Mouse (Mus musculus): ENCODE results near the gene Rps15. TPM values are rescaled to one million over a fixed set of nuclear protein-coding genes. Genes with fewer than 3 reads are reported as not detected.

Gene Rps15
- total RNA-seq, 1 experiment: 2,505 TPM

DNA sequence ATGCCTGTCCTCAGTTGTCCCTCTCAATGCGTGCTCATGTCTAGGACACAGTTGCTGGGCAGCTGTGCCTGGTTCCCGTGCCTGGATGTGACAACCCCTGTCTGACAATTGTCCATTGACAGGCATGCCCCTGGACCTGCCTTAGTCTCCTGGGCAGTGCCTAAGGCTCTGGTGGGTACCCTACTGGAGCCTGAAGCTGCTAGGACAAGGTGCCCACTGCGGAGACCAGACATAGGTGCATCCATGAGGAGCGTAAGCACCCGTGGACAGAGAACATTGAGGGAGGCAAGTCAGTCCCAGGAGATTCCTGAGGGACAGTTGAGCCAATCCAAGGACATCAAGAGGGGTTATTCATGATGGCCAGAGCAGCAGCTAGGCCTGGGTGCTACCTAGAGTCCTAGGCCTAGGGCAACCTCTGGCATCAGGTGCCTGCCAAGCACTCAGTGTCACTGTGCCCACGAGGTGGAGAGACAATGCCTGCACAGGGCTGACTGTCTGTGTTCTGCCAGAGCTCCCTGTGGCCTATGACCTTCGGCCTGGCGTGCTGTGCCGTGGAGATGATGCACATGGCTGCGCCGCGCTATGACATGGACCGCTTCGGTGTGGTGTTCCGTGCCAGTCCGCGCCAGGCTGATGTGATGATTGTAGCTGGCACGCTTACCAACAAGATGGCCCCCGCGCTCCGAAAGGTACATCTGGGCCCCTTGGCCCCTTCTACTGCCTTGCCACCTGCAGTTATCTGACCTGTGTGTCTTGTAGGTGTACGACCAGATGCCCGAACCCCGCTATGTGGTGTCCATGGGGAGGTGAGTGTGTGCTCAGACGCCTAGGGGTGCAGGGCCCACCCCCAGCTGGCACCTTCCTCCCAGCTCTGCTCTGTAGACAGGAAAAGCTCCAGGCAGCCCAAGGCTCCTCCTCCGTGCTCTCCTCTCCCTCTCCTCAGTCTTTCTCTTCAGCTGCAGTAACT, 37.6 kb upstream of the Rps15 start:
- TF ChIP-seq HCFC1 (IDR thresholded peaks at IDR 0.05; ENCODE audit: borderline replicate concordance, insufficient read depth, low read length) (no peak), ZNF384 (IDR thresholded peaks at IDR 0.05; ENCODE audit: low read depth, low read length) (no peak), CHD2 (IDR thresholded peaks at IDR 0.05; ENCODE audit: low read depth, low read length) (no peak), ZC3H11A (IDR thresholded peaks at IDR 0.05; ENCODE audit: borderline replicate concordance, low read depth, low read length) (no peak), MAFK (IDR thresholded peaks at IDR 0.05; ENCODE audit: insufficient read depth, low read depth, low read length) (no peak)
- Histone ChIP-seq H3K9ac (ENCODE audit: insufficient read depth, low read depth, low read length, poor library complexity, severe bottlenecking) (no peak overlapping the region), H3K9me3 (ENCODE audit: control insufficient read depth, insufficient read depth, low read depth, low read length) (no peaks in the 10 kb centered on the region), H3K4me3 (ENCODE audit: insufficient read depth in 1 of 2, low read depth in 1 of 2, low read length in 2 of 2, poor library complexity in 1 of 2, severe bottlenecking in 1 of 2) (no peak overlapping the region), H3K27ac (ENCODE audit: insufficient read depth, low read depth, low read length, poor library complexity, severe bottlenecking) (0 out of 2 replicates have a peak overlapping the region, but pooled peaks have one; percentile 15), H3K4me1 (ENCODE audit: control insufficient read depth in 2 of 2, insufficient read depth in 2 of 2, low read length in 2 of 2, poor library complexity in 1 of 2) (peaks cover 0 to 11% of the 10 kb centered on the region in 2 experiments; a peak in 2 of 4 replicates), H3K36me3 (ENCODE audit: control insufficient read depth, insufficient read depth, low read length, poor library complexity, severe bottlenecking) (peaks cover 53% of the 10 kb centered on the region)
- DNase-seq (ENCODE audit: low read depth, low spot score): no peak
- in situ Hi-C loops (cut with MboI; ENCODE audit: low sequenced_read_pairs in 2 of 2, unreplicated experiment in 2 of 2): no loop called here

DNA sequence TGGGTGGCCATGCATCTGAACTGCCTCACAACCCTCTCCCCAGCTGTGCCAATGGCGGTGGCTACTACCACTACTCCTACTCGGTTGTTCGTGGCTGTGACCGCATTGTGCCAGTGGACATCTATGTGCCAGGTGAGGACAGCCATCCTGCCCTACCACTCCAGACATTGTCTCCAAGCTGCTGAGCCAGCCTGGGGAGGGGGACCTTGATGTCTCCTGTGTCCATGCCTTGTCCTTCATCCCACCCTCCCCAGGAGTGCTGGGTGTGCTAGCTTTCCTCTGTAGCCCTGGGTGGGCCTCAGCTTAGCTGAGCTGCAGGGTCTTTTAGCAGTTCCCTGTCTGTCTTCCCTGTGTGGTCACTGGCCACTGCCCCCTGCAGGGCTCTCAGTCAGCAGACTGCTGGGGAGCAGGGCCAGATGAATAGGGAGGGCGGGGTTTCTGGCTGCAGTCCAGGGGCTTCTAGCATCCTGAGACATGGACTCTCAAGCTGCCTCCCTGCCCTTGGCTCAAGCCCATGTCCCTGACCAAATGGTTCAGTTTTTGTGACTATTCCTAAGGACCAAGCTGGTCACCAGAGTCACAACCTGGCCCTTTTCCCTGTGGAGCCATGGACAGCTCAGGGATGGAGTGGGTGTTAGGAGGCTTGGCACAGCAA, 36.2 kb upstream of the Rps15 start:
- no peak overlapping the region for H3K27ac ChIP-seq (ENCODE audit: insufficient read depth, low read depth, low read length, poor library complexity, severe bottlenecking)
- TF ChIP-seq CHD2 (IDR thresholded peaks at IDR 0.05; ENCODE audit: low read depth, low read length): no peak
- TF ChIP-seq MAFK (IDR thresholded peaks at IDR 0.05; ENCODE audit: insufficient read depth, low read depth, low read length): no peak
- TF ChIP-seq ZC3H11A (IDR thresholded peaks at IDR 0.05; ENCODE audit: borderline replicate concordance, low read depth, low read length): no peak
- TF ChIP-seq HCFC1 (IDR thresholded peaks at IDR 0.05; ENCODE audit: borderline replicate concordance, insufficient read depth, low read length): no peak
- TF ChIP-seq ZNF384 (IDR thresholded peaks at IDR 0.05; ENCODE audit: low read depth, low read length): no peak
- H3K9ac ChIP-seq (ENCODE audit: insufficient read depth, low read depth, low read length, poor library complexity, severe bottlenecking): no peak overlapping the region
- no peak overlapping the region for H3K4me3 ChIP-seq (ENCODE audit: insufficient read depth in 1 of 2, low read depth in 1 of 2, low read length in 2 of 2, poor library complexity in 1 of 2, severe bottlenecking in 1 of 2)
- in situ Hi-C loops (cut with MboI; ENCODE audit: low sequenced_read_pairs in 2 of 2, unreplicated experiment in 2 of 2): no loop called here
- H3K4me1 ChIP-seq (ENCODE audit: control insufficient read depth in 2 of 2, insufficient read depth in 2 of 2, low read length in 2 of 2, poor library complexity in 1 of 2): peaks cover 0 to 12% of the 10 kb centered on the region in 2 experiments; a peak in 2 of 4 replicates
- H3K36me3 ChIP-seq (ENCODE audit: control insufficient read depth, insufficient read depth, low read length, poor library complexity, severe bottlenecking): peaks cover 53% of the 10 kb centered on the region
- no peak for DNase-seq (ENCODE audit: low read depth, low spot score)
- H3K9me3 ChIP-seq (ENCODE audit: control insufficient read depth, insufficient read depth, low read depth, low read length): no peaks in the 10 kb centered on the region

GRCm38 (mm10) chr10:80257936-80258335, 34.3 kb upstream of the Rps15 start:
- DNase-seq (ENCODE audit: low read depth, low spot score): no peak
- H3K9ac ChIP-seq (ENCODE audit: insufficient read depth, low read depth, low read length, poor library complexity, severe bottlenecking): no peak overlapping the region
- no peak for TF ChIP-seq ZC3H11A (IDR thresholded peaks at IDR 0.05; ENCODE audit: borderline replicate concordance, low read depth, low read length)
- TF ChIP-seq HCFC1 (IDR thresholded peaks at IDR 0.05; ENCODE audit: borderline replicate concordance, insufficient read depth, low read length): no peak
- no peak for TF ChIP-seq ZNF384 (IDR thresholded peaks at IDR 0.05; ENCODE audit: low read depth, low read length)
- in situ Hi-C loops (cut with MboI; ENCODE audit: low sequenced_read_pairs in 2 of 2, unreplicated experiment in 2 of 2): no loop called here
- no peak overlapping the region for H3K27ac ChIP-seq (ENCODE audit: insufficient read depth, low read depth, low read length, poor library complexity, severe bottlenecking)
- H3K4me1 ChIP-seq (ENCODE audit: control insufficient read depth in 2 of 2, insufficient read depth in 2 of 2, low read length in 2 of 2, poor library complexity in 1 of 2): peaks cover 0 to 14% of the 10 kb centered on the region in 2 experiments; a peak in 2 of 4 replicates
- peaks cover 47% of the 10 kb centered on the region for H3K36me3 ChIP-seq (ENCODE audit: control insufficient read depth, insufficient read depth, low read length, poor library complexity, severe bottlenecking)
- H3K9me3 ChIP-seq (ENCODE audit: control insufficient read depth, insufficient read depth, low read depth, low read length): no peaks in the 10 kb centered on the region
- H3K4me3 ChIP-seq (ENCODE audit: insufficient read depth in 1 of 2, low read depth in 1 of 2, low read length in 2 of 2, poor library complexity in 1 of 2, severe bottlenecking in 1 of 2): no peak overlapping the region

- H3K36me3 ChIP-seq (ENCODE audit: control insufficient read depth, insufficient read depth, low read length, poor library complexity, severe bottlenecking): peaks cover 46% of the 10 kb centered on the region
- peaks cover 0 to 14% of the 10 kb centered on the region in 2 experiments; a peak in 2 of 4 replicates for H3K4me1 ChIP-seq (ENCODE audit: control insufficient read depth in 2 of 2, insufficient read depth in 2 of 2, low read length in 2 of 2, poor library complexity in 1 of 2)
- DNase-seq (ENCODE audit: low read depth, low spot score): no peak
- in situ Hi-C loops (cut with MboI; ENCODE audit: low sequenced_read_pairs in 2 of 2, unreplicated experiment in 2 of 2): no loop called here
- TF ChIP-seq HCFC1 (IDR thresholded peaks at IDR 0.05; ENCODE audit: borderline replicate concordance, insufficient read depth, low read length) (no peak), ZNF384 (IDR thresholded peaks at IDR 0.05; ENCODE audit: low read depth, low read length) (no peak), ZC3H11A (IDR thresholded peaks at IDR 0.05; ENCODE audit: borderline replicate concordance, low read depth, low read length) (no peak), CHD2 (IDR thresholded peaks at IDR 0.05; ENCODE audit: low read depth, low read length) (no peak), MAFK (IDR thresholded peaks at IDR 0.05; ENCODE audit: insufficient read depth, low read depth, low read length) (no peak)
- H3K4me3 ChIP-seq (ENCODE audit: insufficient read depth in 1 of 2, low read depth in 1 of 2, low read length in 2 of 2, poor library complexity in 1 of 2, severe bottlenecking in 1 of 2): no peak overlapping the region
- no peak overlapping the region for H3K27ac ChIP-seq (ENCODE audit: insufficient read depth, low read depth, low read length, poor library complexity, severe bottlenecking)
- H3K9me3 ChIP-seq (ENCODE audit: control insufficient read depth, insufficient read depth, low read depth, low read length): no peaks in the 10 kb centered on the region
- H3K9ac ChIP-seq (ENCODE audit: insufficient read depth, low read depth, low read length, poor library complexity, severe bottlenecking): no peak overlapping the region
Measured at GRCm38 (mm10) chr10:80258752-80259462, 33.3 kb upstream of the Rps15 start.
